In the genomic region with DNA sequence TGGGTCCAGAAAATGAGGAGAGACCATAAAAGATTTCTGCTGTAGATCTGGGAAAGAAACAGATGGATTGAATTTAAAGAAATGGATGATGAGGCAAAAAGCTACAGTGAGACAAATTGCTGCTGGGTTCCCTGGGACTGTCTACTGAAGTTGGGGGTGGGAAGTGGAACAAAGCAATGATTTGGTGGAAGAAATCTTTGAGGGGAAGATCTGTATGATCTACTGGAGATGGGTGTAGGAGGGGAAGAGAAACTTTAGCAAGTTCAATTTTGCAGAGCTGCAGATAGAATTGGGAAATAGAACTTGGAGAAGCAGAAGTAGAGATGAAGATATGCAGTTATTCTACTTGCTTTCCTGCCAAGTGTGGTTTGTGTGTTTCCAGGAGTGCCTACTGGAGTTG, we compare ENCODE assay signal across 13 mouse cellular contexts.
"Had no signal": no experiment of that assay in that cellular context is flagged by ENCODE, and none has a peak within 500 bp of the region (broad histone marks: within the 10 kb centered on the region; RNA-seq: fewer than 3 reads in every experiment).

No protein-coding gene starts in this region.

- DNase-seq: lung, adult 18-20 months; lung, embryonic 14.5 days; lung, postnatal 10 days; lung, postnatal 4 days; midbrain, embryonic 14.5 days; retina, postnatal 1 day; right cerebral cortex, postnatal 25 days; right cerebral cortex, postnatal 4 days; spleen, adult 18-20 months; thymus, adult 2 months; thymus, postnatal 25 days; thymus, postnatal 4 days had no signal

- ATAC-seq: midbrain, embryonic 16.5 days had no signal
